Mouse (Mus musculus) thymus, adult 2 months (tissue): ENCODE results near the gene Gm21860.
"Not testable (repeated sequence)": the region's sequence is repeated elsewhere in the genome, so short reads cannot be mapped to it uniquely, and the experiment has no call there.

ENCODE experiments used
- CTCF ChIP-seq: fragments of 200-500 bp; IDR thresholded peaks from 2 replicates; pipeline ENCODE4 v1.5.1; 2012; ENCODE audit warnings: mild to moderate bottlenecking, control low read depth, low read length, moderate library complexity, borderline replicate concordance; ENCODE audit not compliant: control insufficient read depth, poor library complexity, insufficient read depth; ENCODE audit errors: extremely low read depth
- POLR2A ChIP-seq: fragments of 200-500 bp; IDR thresholded peaks from 2 replicates; pipeline ENCODE4 v1.6.1; 2012; ENCODE audit warnings: mild to moderate bottlenecking, low read length, control low read depth, moderate library complexity; ENCODE audit not compliant: control insufficient read depth, poor library complexity, insufficient read depth; ENCODE audit errors: extremely low read depth

DNA sequence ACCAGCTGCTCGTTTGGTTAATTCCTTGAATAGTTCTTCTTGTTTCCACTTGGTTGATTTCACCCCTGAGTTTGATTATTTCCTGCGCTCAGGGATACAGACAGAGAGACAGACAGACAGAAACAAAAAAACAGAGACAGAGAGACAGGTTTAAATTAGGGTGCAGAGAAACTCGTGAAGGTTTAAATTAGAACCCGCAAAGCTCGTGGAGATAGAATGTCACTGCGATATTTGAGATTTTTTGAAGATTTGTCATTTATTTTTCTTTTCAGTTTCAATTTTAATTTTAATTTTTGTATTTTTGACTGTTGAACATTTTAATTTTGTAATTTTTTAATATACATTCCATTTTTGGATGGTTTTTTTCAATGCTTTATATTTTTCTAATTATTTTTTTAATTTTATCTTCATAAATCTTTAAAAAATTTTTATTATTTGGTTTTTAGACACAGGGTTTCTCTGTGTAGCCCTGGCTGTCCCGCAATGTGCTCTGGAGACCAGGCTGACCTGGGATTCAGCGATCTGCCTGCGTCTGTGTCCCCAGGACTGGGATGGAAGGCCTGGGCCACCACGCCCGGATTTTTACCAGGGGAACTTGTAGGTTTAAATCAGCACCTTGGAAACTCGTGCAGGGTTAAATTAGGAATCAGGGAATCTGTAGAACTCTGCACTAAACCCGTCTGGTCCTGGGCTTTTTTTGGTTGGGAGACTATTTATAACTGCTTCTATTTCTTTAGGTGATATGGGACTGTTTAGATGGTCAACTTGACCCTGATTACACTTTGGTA lies 27.3 kb downstream of the Gm21860 start:
- TF ChIP-seq CTCF, POLR2A: not testable (repeated sequence)
